In the genomic region with DNA sequence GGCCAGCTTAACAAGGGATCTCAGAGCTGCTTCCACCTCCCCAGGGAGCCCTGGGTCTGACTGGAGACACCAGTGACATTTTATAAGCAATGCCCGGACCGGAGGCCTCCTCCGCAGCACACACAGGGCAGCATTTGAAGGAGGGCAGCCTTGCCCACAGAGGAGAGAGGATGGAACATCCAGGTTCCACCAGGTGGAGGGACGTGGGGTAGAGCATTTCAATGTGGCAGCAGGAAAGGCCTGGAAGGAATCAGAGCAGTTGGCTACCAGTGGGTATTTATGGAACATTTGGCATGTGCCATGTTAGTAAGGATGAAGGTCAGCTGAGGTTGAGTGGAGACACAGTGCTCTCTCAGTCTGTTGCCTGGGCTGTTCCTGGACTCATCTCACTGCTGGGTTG, we compare ENCODE assay signal across 28 mouse cellular contexts. TPM values are rescaled to one million over a fixed set of nuclear protein-coding genes. Genes with fewer than 3 reads are reported as not detected.
DNase-seq lines count a peak whose midpoint lies in the region; ATAC-seq lines count a peak whose summit lies in the region.
"Had no signal": no experiment of that assay in that cellular context is flagged by ENCODE, and none has a peak within 500 bp of the region (broad histone marks: within the 10 kb centered on the region; RNA-seq: fewer than 3 reads in every experiment).

No protein-coding gene starts in this region.

- no peak overlapping the region for H3K4me3 ChIP-seq in kidney, embryonic 16.5 days (ENCODE audit: low read length)
- H3K4me3 ChIP-seq: gastrocnemius, adult 2 months; heart, embryonic 12.5 days; limb, embryonic 15.5 days; liver, embryonic 15.5 days; midbrain, embryonic 10.5 days; midbrain, embryonic 15.5 days had no signal

- no peaks in the 10 kb centered on the region for H3K36me3 ChIP-seq in kidney, embryonic 16.5 days (ENCODE audit: insufficient read depth, low read length)
- H3K36me3 ChIP-seq: G1E; heart, embryonic 12.5 days; limb, embryonic 15.5 days; liver, embryonic 15.5 days; midbrain, embryonic 10.5 days; midbrain, embryonic 15.5 days had no signal

- no peak overlapping the region for H3K9ac ChIP-seq in kidney, embryonic 16.5 days (replicated peaks; ENCODE audit: low read length)
- H3K9ac ChIP-seq: heart, embryonic 12.5 days; hindbrain, embryonic 14.5 days; limb, embryonic 15.5 days; liver, embryonic 15.5 days; lung, embryonic 14.5 days; midbrain, embryonic 15.5 days had no signal

- no peak for ATAC-seq in kidney, embryonic 16.5 days (ENCODE audit: low FRiP score, low TSS enrichment)
- ATAC-seq: forebrain, embryonic 14.5 days; intestine, postnatal 0 days; midbrain, embryonic 15.5 days had no signal

- no peaks in the 10 kb centered on the region for H3K27me3 ChIP-seq in kidney, embryonic 16.5 days (ENCODE audit: insufficient read depth, low read length)
- H3K27me3 ChIP-seq: heart, embryonic 12.5 days; limb, embryonic 15.5 days; liver, embryonic 15.5 days; midbrain, embryonic 15.5 days had no signal

- WGBS in kidney, embryonic 16.5 days = 84% methylated on average over 4 of the region's 4 CpGs

- H3K27ac ChIP-seq in kidney, embryonic 16.5 days (ENCODE audit: low read length) = no peak overlapping the region
- H3K27ac ChIP-seq: gastrocnemius, adult 2 months; hindbrain, embryonic 14.5 days; limb, embryonic 15.5 days; liver, embryonic 15.5 days; midbrain, embryonic 10.5 days; midbrain, embryonic 15.5 days; stomach, postnatal 0 days had no signal

- no peak overlapping the region for H3K4me2 ChIP-seq in kidney, embryonic 16.5 days (replicated peaks; ENCODE audit: low read depth, low read length)
- H3K4me2 ChIP-seq: heart, embryonic 12.5 days; hindbrain, embryonic 14.5 days; limb, embryonic 15.5 days; liver, embryonic 15.5 days; lung, embryonic 14.5 days; midbrain, embryonic 15.5 days had no signal

- no peaks in the 10 kb centered on the region for H3K9me3 ChIP-seq in kidney, embryonic 16.5 days (ENCODE audit: low read length)
- H3K9me3 ChIP-seq: G1E; heart, embryonic 12.5 days; limb, embryonic 15.5 days; liver, embryonic 15.5 days; midbrain, embryonic 10.5 days; midbrain, embryonic 15.5 days had no signal

- H3K4me1 ChIP-seq in kidney, embryonic 16.5 days (ENCODE audit: insufficient read depth, low read length) = peaks cover 6% of the 10 kb centered on the region
- H3K4me1 ChIP-seq: liver, embryonic 15.5 days had no signal

- peak; percentile 14 for DNase-seq in heart, adult 8-10 months (ENCODE audit: low spot score)
- no peak for DNase-seq in heart, postnatal 4 days
- peak; percentile 67 to 80 for DNase-seq in cerebellum, adult 18-20 months
- peak; percentile 82 to 84 for DNase-seq in cerebellum, postnatal 10 days
- DNase-seq in skeletal muscle tissue, adult 2 months (ENCODE audit: low read depth, low spot score) = peak; percentile 9
- no peak for DNase-seq in adrenal gland, postnatal 36 days
- DNase-seq: adrenal gland, postnatal 10 days; gastrocnemius, adult 2 months; gastrocnemius, postnatal 36 days; kidney, adult 9 months; kidney, postnatal 14 days; layer of hippocampus, adult 9-11 months; lung, embryonic 14.5 days; lung, postnatal 14 days; right cerebral cortex, adult 18-20 months; thymus, adult 18-20 months; thymus, postnatal 25 days had no signal

RNA-seq across cellular contexts. Expression of gene Glce, which starts 36.3 kb away (rescaled TPM):
- total RNA-seq in heart, adult 8-10 months (2022) = 10 to 100 TPM in 3 of 4 experiments, 1 to 10 TPM in 1; 9.2 to 12.0 (median 11.0) TPM
- 10 to 100 TPM; 11.3 to 14.4 TPM for total RNA-seq in heart, postnatal 4 days (2021)
- 10 to 100 TPM; 38.5 to 41.8 TPM for total RNA-seq in adrenal gland, postnatal 36 days (2021)
- 20.6 and 21.7 TPM in 2 replicates for polyA plus RNA-seq in kidney, embryonic 16.5 days (2015; fragmentation: Nextera tagmentation; extraction: Ambion mirVana)

Comparison
In these comparisons a context has a peak if more than half of its experiments do, and no peak if none do; other contexts are left out.
1. DNase-seq: peak in heart, adult 8-10 months (single experiment), cerebellum, adult 18-20 months (2 of 2), cerebellum, postnatal 10 days (2 of 2) and skeletal muscle tissue, adult 2 months (single experiment); none in heart, postnatal 4 days (single experiment) and adrenal gland, postnatal 36 days (0 of 2).